Mouse (Mus musculus) cerebellum, adult 9-11 months (tissue): ENCODE data around the gene Crls1.
A peak's percentile ranks its signal among the peaks of the same experiment; 100 is the strongest.

ENCODE experiments used
- DNase-seq: peaks from one replicate; pipeline ENCODE4 v3.0.0; 2022

The Crls1 gene

GRCm38 (mm10) chr2:132885312-132885711, 38.8 kb downstream of the Crls1 start:
- DNase-seq, result no peak

- no peak for DNase-seq
Measured at GRCm38 (mm10) chr2:132893826-132894225, 47.4 kb downstream of the Crls1 start.

GRCm38 (mm10) chr2:132898211-132898610, 51.7 kb downstream of the Crls1 start:
- DNase-seq, result no peak

- no peak for DNase-seq
Measured at GRCm38 (mm10) chr2:132900596-132900995, 54.1 kb downstream of the Crls1 start.

GRCm38 (mm10) chr2:132901636-132902035, 55.2 kb downstream of the Crls1 start:
- DNase-seq, result no peak

- no peak for DNase-seq
Measured at GRCm38 (mm10) chr2:132902056-132902455, 55.6 kb downstream of the Crls1 start.

GRCm38 (mm10) chr2:132903498-132903897, 57.0 kb downstream of the Crls1 start:
- DNase-seq, result peak; percentile 46

GRCm38 (mm10) chr2:132904961-132905360, 58.5 kb downstream of the Crls1 start:
- DNase-seq, result no peak

GRCm38 (mm10) chr2:132906763-132907162, 60.3 kb downstream of the Crls1 start:
- peak; percentile 22 for DNase-seq

GRCm38 (mm10) chr2:132914785-132915184, 68.3 kb downstream of the Crls1 start:
- no peak for DNase-seq
